Mouse (Mus musculus) layer of hippocampus, adult 2 months (tissue): ENCODE measurements around the gene Acnat1. TPM values are rescaled to one million over a fixed set of nuclear protein-coding genes. Genes with fewer than 3 reads are reported as not detected.

Experiments
- total RNA-seq, 2 experiments: library from RNA; stranded (reverse); gene quantifications; 2 replicates each; pipeline ENCODE4 v1.2.3; 2021

Acnat1 gene
- total RNA-seq, 2 experiments from 2014 or later = not detected

Other genes starting within 250 kb of the Acnat1 start
- not detected for gene Acnat2, start 65.8 kb downstream of the Acnat1 start, total RNA-seq
- gene Baat, start 32.6 kb upstream of the Acnat1 start, total RNA-seq = under 1 TPM in 1 of 2 experiments, not detected in 1; 0.36 TPM
- 10 to 100 TPM; 31.9 to 33.3 TPM for gene Mrpl50, start 47.2 kb upstream of the Acnat1 start, total RNA-seq
- gene Zfp189, start 47.3 kb upstream of the Acnat1 start, total RNA-seq = 10 to 100 TPM; 29.1 to 36.6 TPM
- 1 to 10 TPM; 1.7 to 3.5 TPM for gene Aldob, start 75.6 kb upstream of the Acnat1 start, total RNA-seq
- gene Tmem246, start 124.0 kb upstream of the Acnat1 start, total RNA-seq = 10 to 100 TPM; 69.6 to 72.4 TPM
- gene Rnf20, start 158.1 kb upstream of the Acnat1 start, total RNA-seq = 10 to 100 TPM; 77.1 to 86.5 TPM
- gene Ppp3r2, start 208.1 kb upstream of the Acnat1 start, total RNA-seq = under 1 TPM; 0.74 to 0.81 TPM